Mouse (Mus musculus) hindbrain, embryonic 15.5 days (tissue): ENCODE measurements around the gene Cdsn. TPM values are rescaled to one million over a fixed set of nuclear protein-coding genes. Genes with fewer than 3 reads are reported as not detected.

Experiments used
- ATAC-seq: fragments of 200-750 bp; cut with Nextera tagmentation; 2 replicates; pipeline ENCODE4 v1.8.0; 2017; ENCODE audit warnings: low read depth, moderate number of reproducible peaks, moderate TSS enrichment; ENCODE audit not compliant: low FRiP score
- H3K27ac ChIP-seq: fragments of 300-500 bp; sonication (generic); replicated peaks from 2 replicates; pipeline ENCODE4 v1.5.1; 2015; ENCODE audit warnings: mild to moderate bottlenecking, inconsistent platforms
- H3K27me3 ChIP-seq: fragments of 300-500 bp; sonication (generic); 2 replicates; pipeline ENCODE4 v1.6.1; 2015; ENCODE audit warnings: control low read depth, inconsistent platforms
- H3K36me3 ChIP-seq: fragments of 300-500 bp; sonication (generic); 2 replicates; pipeline ENCODE4 v1.6.1; 2015; ENCODE audit warnings: control low read depth, inconsistent platforms
- H3K4me1 ChIP-seq: fragments of 300-500 bp; sonication (generic); replicated peaks from 2 replicates; pipeline ENCODE4 v1.6.1; 2015; ENCODE audit warnings: control low read depth, inconsistent platforms
- H3K4me2 ChIP-seq: fragments of 300-500 bp; sonication (generic); 2 replicates; pipeline ENCODE4 v1.6.1; 2015; ENCODE audit warnings: moderate library complexity, mild to moderate bottlenecking, inconsistent platforms
- H3K4me3 ChIP-seq: fragments of 300-500 bp; sonication (generic); 2 replicates; pipeline ENCODE4 v1.5.1; 2015; ENCODE audit warnings: mild to moderate bottlenecking, inconsistent platforms
- H3K9ac ChIP-seq: fragments of 300-500 bp; sonication (generic); 2 replicates; pipeline ENCODE4 v1.6.1; 2015; ENCODE audit warnings: inconsistent platforms
- H3K9me3 ChIP-seq: fragments of 300-500 bp; sonication (generic); 2 replicates; pipeline ENCODE4 v1.6.1; 2016; ENCODE audit warnings: control low read depth, inconsistent platforms
- WGBS: fragments of 180-500 bp; shearing (Covaris S2); methylation state at CpG from one replicate; pipeline ENCODE4 v1.1.7; 2015; 5-methylcytosine and 5-hydroxymethylcytosine counted together
- polyA plus RNA-seq: library from polyadenylated mRNA; unstranded; fragments of >200 nt; fragmentation: Nextera tagmentation; extraction: Ambion mirVana; gene quantifications from 2 replicates; pipeline ENCODE4 v1.2.1, GENCODE M21; 2015

Gene Cdsn
- polyA plus RNA-seq, 1 experiment from 2014 or later: 0.14 TPM

GRCm38 (mm10) chr17:35556186-35556765 lies 4.3 kb downstream of the Cdsn start:
- Histone ChIP-seq H3K4me3 (no peak overlapping the region), H3K27ac (no peak overlapping the region), H3K9ac (no peak overlapping the region), H3K36me3 (no peaks in the 10 kb centered on the region), H3K4me2 (no peak overlapping the region), H3K27me3 (no peaks in the 10 kb centered on the region), H3K4me1 (no peaks in the 10 kb centered on the region), H3K9me3 (no peaks in the 10 kb centered on the region)
- 92% methylated on average over 12 of the region's 13 CpGs for WGBS
- ATAC-seq: no peak

GRCm38 (mm10) chr17:35556812-35557211 lies 4.9 kb downstream of the Cdsn start:
- H3K9ac ChIP-seq: no peak overlapping the region
- WGBS: 24% methylated on average over 5 of the region's 5 CpGs
- ATAC-seq: no peak
- no peaks in the 10 kb centered on the region for H3K4me1 ChIP-seq
- H3K27me3 ChIP-seq: no peaks in the 10 kb centered on the region
- H3K9me3 ChIP-seq: no peaks in the 10 kb centered on the region
- no peaks in the 10 kb centered on the region for H3K36me3 ChIP-seq
- no peak overlapping the region for H3K4me2 ChIP-seq
- H3K4me3 ChIP-seq: no peak overlapping the region
- no peak overlapping the region for H3K27ac ChIP-seq

- no peaks in the 10 kb centered on the region for H3K36me3 ChIP-seq
- H3K9ac ChIP-seq: no peak overlapping the region
- H3K4me1 ChIP-seq: no peaks in the 10 kb centered on the region
- no peak overlapping the region for H3K4me3 ChIP-seq
- H3K9me3 ChIP-seq: no peaks in the 10 kb centered on the region
- no peak for ATAC-seq
- no peaks in the 10 kb centered on the region for H3K27me3 ChIP-seq
- WGBS: 75% methylated on average over 9 of the region's 9 CpGs
- no peak overlapping the region for H3K4me2 ChIP-seq
- H3K27ac ChIP-seq: no peak overlapping the region
Observed at GRCm38 (mm10) chr17:35557351-35557750, 5.4 kb downstream of the Cdsn start.

- Histone ChIP-seq H3K27me3 (no peaks in the 10 kb centered on the region), H3K9ac (no peak overlapping the region), H3K9me3 (no peaks in the 10 kb centered on the region), H3K4me1 (no peaks in the 10 kb centered on the region), H3K36me3 (no peaks in the 10 kb centered on the region), H3K4me2 (no peak overlapping the region), H3K4me3 (no peak overlapping the region), H3K27ac (no peak overlapping the region)
- ATAC-seq: no peak
- WGBS: 64% methylated on average over 8 of the region's 8 CpGs
Observed at GRCm38 (mm10) chr17:35558216-35558615, 6.3 kb downstream of the Cdsn start.

GRCm38 (mm10) chr17:35567150-35567549 lies 15.2 kb downstream of the Cdsn start, which contains the start of gene 2300002M23Rik:
TSS of gene 2300002M23Rik (plus strand) at chr17:35567450.
- no peak for ATAC-seq
- H3K4me3 ChIP-seq: no peak within 1 kb of the TSS
- 55% methylated on average over 3 of the region's 3 CpGs for WGBS
- H3K36me3 ChIP-seq: no peaks in the 10 kb centered on the region
- no peak within 1 kb of the TSS for H3K9ac ChIP-seq
- H3K4me2 ChIP-seq: no peak within 1 kb of the TSS
- H3K9me3 ChIP-seq: no peaks in the 10 kb centered on the region
- H3K4me1 ChIP-seq: peaks cover 11% of the 10 kb centered on the region
- peaks cover 16% of the 10 kb centered on the region for H3K27me3 ChIP-seq
- no peak within 1 kb of the TSS for H3K27ac ChIP-seq

- no peak for ATAC-seq
- no peak overlapping the region for H3K9ac ChIP-seq
- 29% methylated on average over 9 of the region's 9 CpGs for WGBS
- peaks cover 11% of the 10 kb centered on the region for H3K4me1 ChIP-seq
- no peaks in the 10 kb centered on the region for H3K9me3 ChIP-seq
- no peaks in the 10 kb centered on the region for H3K36me3 ChIP-seq
- H3K4me2 ChIP-seq: no peak overlapping the region
- peaks cover 16% of the 10 kb centered on the region for H3K27me3 ChIP-seq
- H3K4me3 ChIP-seq: no peak overlapping the region
- no peak overlapping the region for H3K27ac ChIP-seq
Observed at GRCm38 (mm10) chr17:35567767-35568166, 15.8 kb downstream of the Cdsn start.

GRCm38 (mm10) chr17:35569091-35569944 lies 17.4 kb downstream of the Cdsn start:
- Histone ChIP-seq H3K4me3 (peak overlapping the region; percentile 31), H3K9ac (peak overlapping the region; percentile 30; the same call in 1 of the 2 replicates), H3K9me3 (no peaks in the 10 kb centered on the region), H3K27ac (no peak overlapping the region), H3K36me3 (no peaks in the 10 kb centered on the region), H3K4me1 (peaks cover 11% of the 10 kb centered on the region), H3K27me3 (peaks cover 16% of the 10 kb centered on the region), H3K4me2 (peak overlapping the region; percentile 60)
- 2% methylated on average over 28 of the region's 28 CpGs for WGBS
- peak; percentile 76 for ATAC-seq

- Histone ChIP-seq H3K4me2 (no peak overlapping the region), H3K4me3 (no peak overlapping the region), H3K9ac (no peak overlapping the region), H3K4me1 (peaks cover 11% of the 10 kb centered on the region), H3K36me3 (no peaks in the 10 kb centered on the region), H3K9me3 (no peaks in the 10 kb centered on the region), H3K27me3 (peaks cover 16% of the 10 kb centered on the region), H3K27ac (no peak overlapping the region)
- ATAC-seq: no peak
- WGBS: 57% methylated on average over 14 of the region's 14 CpGs
Observed at GRCm38 (mm10) chr17:35570836-35571235, 18.9 kb downstream of the Cdsn start.

GRCm38 (mm10) chr17:35571477-35571876 lies 19.5 kb downstream of the Cdsn start:
- WGBS: 97% methylated on average over 7 of the region's 7 CpGs
- Histone ChIP-seq H3K27me3 (peaks cover 16% of the 10 kb centered on the region), H3K27ac (no peak overlapping the region), H3K4me3 (no peak overlapping the region), H3K9me3 (no peaks in the 10 kb centered on the region), H3K9ac (no peak overlapping the region), H3K4me2 (no peak overlapping the region), H3K4me1 (peaks cover 11% of the 10 kb centered on the region), H3K36me3 (no peaks in the 10 kb centered on the region)
- ATAC-seq: no peak

GRCm38 (mm10) chr17:35578211-35578610 lies 26.3 kb downstream of the Cdsn start:
- WGBS: 22% methylated on average over 6 of the region's 6 CpGs
- no peaks in the 10 kb centered on the region for H3K9me3 ChIP-seq
- no peak for ATAC-seq

GRCm38 (mm10) chr17:35582900-35583299 lies 31.0 kb downstream of the Cdsn start:
- no peak for ATAC-seq
- Histone ChIP-seq H3K4me2 (no peak overlapping the region), H3K9ac (no peak overlapping the region), H3K9me3 (no peaks in the 10 kb centered on the region), H3K27me3 (no peaks in the 10 kb centered on the region), H3K36me3 (no peaks in the 10 kb centered on the region), H3K4me1 (peaks cover 4% of the 10 kb centered on the region; the same call in 1 of the 2 replicates), H3K27ac (no peak overlapping the region), H3K4me3 (no peak overlapping the region)
- WGBS: 100% methylated on average over 1 of the region's 1 CpGs

More at GRCm38 (mm10) chr17:35578211-35578610, 26.3 kb downstream of the Cdsn start:
- Histone ChIP-seq H3K36me3 (no peaks in the 10 kb centered on the region), H3K27ac (no peak overlapping the region), H3K4me1 (no peaks in the 10 kb centered on the region), H3K4me3 (no peak overlapping the region), H3K9ac (no peak overlapping the region), H3K4me2 (no peak overlapping the region), H3K27me3 (no peaks in the 10 kb centered on the region)

- peak overlapping the region; percentile 22 for H3K4me3 ChIP-seq
- WGBS: 20% methylated on average over 16 of the region's 16 CpGs
- peak; percentile 82 for ATAC-seq
- H3K27ac ChIP-seq: no peak overlapping the region
- H3K36me3 ChIP-seq: no peaks in the 10 kb centered on the region
- H3K9me3 ChIP-seq: no peaks in the 10 kb centered on the region
- peak overlapping the region; percentile 53 for H3K4me2 ChIP-seq
- 0 out of 2 replicates have a peak overlapping the region, but pooled peaks have one; percentile 24 for H3K9ac ChIP-seq
- H3K4me1 ChIP-seq: peaks cover 4% of the 10 kb centered on the region; the same call in 1 of the 2 replicates
- no peaks in the 10 kb centered on the region for H3K27me3 ChIP-seq
Observed at GRCm38 (mm10) chr17:35584330-35584937, 32.5 kb downstream of the Cdsn start.
